ENCODE assay signal across 8 mouse cellular contexts in genomic region chr10:81232580-81233225, GRCm38 (mm10). TPM values are rescaled to one million over a fixed set of nuclear protein-coding genes. Genes with fewer than 3 reads are reported as not detected.
DNase-seq lines count a peak whose midpoint lies in the region; ATAC-seq lines count a peak whose summit lies in the region.

TSS of gene Zfr2 (plus strand) at chr10:81233155.

- ATAC-seq in hematopoietic stem cell, adult 5-6 weeks (replicated peaks in 1 of 2; ENCODE audit: insufficient read depth in 1 of 2, low FRiP score in 2 of 2, low TSS enrichment in 1 of 2, low read depth in 1 of 2, poor library complexity in 2 of 2, severe bottlenecking in 2 of 2) = peak; percentile 89 to 94
- ATAC-seq in lung, embryonic 16.5 days (ENCODE audit: low read depth) = peak; percentile 93

- DNase-seq in MEL-GATA-1-ER (ENCODE audit: extremely low read depth, low read depth) = peak; percentile 75
- peak; percentile 96 for DNase-seq in cerebellum, adult 8-10 months
- peak; percentile 80 for DNase-seq in forelimb bud, embryonic 11.5 days (ENCODE audit: low read depth, low spot score)
- peak; percentile 80 for DNase-seq in layer of hippocampus, adult 9-10 months (ENCODE audit: low spot score)
- DNase-seq in ovary, postnatal 10 days (ENCODE audit: low spot score) = peak; percentile 55
- DNase-seq in thymus, postnatal 10 days (ENCODE audit: low spot score in 2 of 2) = peak; percentile 88 to 92

- WGBS in lung, embryonic 16.5 days = 5% methylated on average over 28 of the region's 29 CpGs

- H3K27ac ChIP-seq in lung, embryonic 16.5 days (ENCODE audit: low read length) = no peak within 1 kb of the TSS

- peak within 1 kb of the TSS; percentile 76 for H3K4me2 ChIP-seq in lung, embryonic 16.5 days (ENCODE audit: low read depth, low read length)

- peaks cover 6% of the 10 kb centered on the region for H3K4me1 ChIP-seq in lung, embryonic 16.5 days (replicated peaks; ENCODE audit: control insufficient read depth, insufficient read depth, low read length)

- H3K27me3 ChIP-seq in lung, embryonic 16.5 days (ENCODE audit: control insufficient read depth, insufficient read depth, low read depth, low read length) = peaks cover 28% of the 10 kb centered on the region

- H3K4me3 ChIP-seq in lung, embryonic 16.5 days (ENCODE audit: low read length) = peak within 1 kb of the TSS; percentile 75

- H3K36me3 ChIP-seq in lung, embryonic 16.5 days (ENCODE audit: control insufficient read depth, insufficient read depth, low read length) = no peaks in the 10 kb centered on the region

- no peaks in the 10 kb centered on the region for H3K9me3 ChIP-seq in lung, embryonic 16.5 days (ENCODE audit: control insufficient read depth, low read length)

- peak within 1 kb of the TSS; percentile 82 for H3K9ac ChIP-seq in lung, embryonic 16.5 days (ENCODE audit: low read length)

RNA-seq across cellular contexts. Expression of gene Zfr2, which starts in this region (rescaled TPM):
- total RNA-seq in hematopoietic stem cell, adult 5-6 weeks (2017) = 0.65 and 6.8 TPM in 2 replicates
- 5.0 and 6.0 TPM in 2 replicates for polyA plus RNA-seq in lung, embryonic 16.5 days (2015; fragmentation: Nextera tagmentation; extraction: Ambion mirVana)
